Mouse (Mus musculus): ENCODE results near the gene Cxcl3.

Cxcl3 gene

GRCm38 (mm10) chr5:90785659-90786588 is at the start of gene Cxcl3:
TSS of gene Cxcl3 (plus strand) at chr5:90786103.
- in situ Hi-C loops (cut with MboI, MseI): no loop called here

GRCm38 (mm10) chr5:90742029-90742428 is 43.9 kb upstream of the Cxcl3 start:
- in situ Hi-C loops (cut with MboI, MseI): no loop called here

- in situ Hi-C loops (cut with MboI, MseI): no loop called here
Observed at GRCm38 (mm10) chr5:90753934-90754333, 32.0 kb upstream of the Cxcl3 start.

GRCm38 (mm10) chr5:90758020-90758605 is 27.8 kb upstream of the Cxcl3 start:
- in situ Hi-C loops (cut with MboI, MseI): no loop called here

GRCm38 (mm10) chr5:90759077-90760065 is 26.5 kb upstream of the Cxcl3 start, which contains the start of gene Cxcl5:
TSS of gene Cxcl5 (plus strand) at chr5:90759360.
- in situ Hi-C loops (cut with MboI, MseI): no loop called here

- in situ Hi-C loops (cut with MboI, MseI): no loop called here
Observed at GRCm38 (mm10) chr5:90760303-90760702, 25.6 kb upstream of the Cxcl3 start.

- in situ Hi-C loops (cut with MboI, MseI): no loop called here
Observed at GRCm38 (mm10) chr5:90760844-90761243, 25.1 kb upstream of the Cxcl3 start.

- in situ Hi-C loops (cut with MboI, MseI): no loop called here
Observed at GRCm38 (mm10) chr5:90761834-90762233, 24.1 kb upstream of the Cxcl3 start.

- in situ Hi-C loops (cut with MboI, MseI): no loop called here
Observed at GRCm38 (mm10) chr5:90763912-90764665, 21.8 kb upstream of the Cxcl3 start.

- in situ Hi-C loops (cut with MboI, MseI): no loop called here
Observed at GRCm38 (mm10) chr5:90765821-90766606, 19.9 kb upstream of the Cxcl3 start.

GRCm38 (mm10) chr5:90768218-90768617 is 17.7 kb upstream of the Cxcl3 start, which contains the start of gene Ppbp:
TSS of gene Ppbp (plus strand) at chr5:90768518.
- in situ Hi-C loops (cut with MboI, MseI): no loop called here

GRCm38 (mm10) chr5:90771369-90771768 is 14.5 kb upstream of the Cxcl3 start:
- in situ Hi-C loops (cut with MboI, MseI): no loop called here

- in situ Hi-C loops (cut with MboI, MseI): no loop called here
Observed at GRCm38 (mm10) chr5:90771880-90772653, 13.8 kb upstream of the Cxcl3 start, which contains the start of gene Pf4. TSS of gene Pf4 (plus strand) at chr5:90772435.

- in situ Hi-C loops (cut with MboI, MseI): no loop called here
Observed at GRCm38 (mm10) chr5:90775562-90775961, 10.3 kb upstream of the Cxcl3 start.

- in situ Hi-C loops (cut with MboI, MseI): no loop called here
Observed at GRCm38 (mm10) chr5:90777621-90778020, 8.3 kb upstream of the Cxcl3 start.

- in situ Hi-C loops (cut with MboI, MseI): no loop called here
Observed at GRCm38 (mm10) chr5:90778856-90779255, 7.0 kb upstream of the Cxcl3 start.

GRCm38 (mm10) chr5:90783697-90784096 is 2.2 kb upstream of the Cxcl3 start:
- in situ Hi-C loops (cut with MboI, MseI): no loop called here

- in situ Hi-C loops (cut with MboI, MseI): no loop called here
Observed at GRCm38 (mm10) chr5:90788114-90788513, 2.2 kb downstream of the Cxcl3 start.
